Mouse (Mus musculus): ENCODE results near the gene Cltb. TPM values are rescaled to one million over a fixed set of nuclear protein-coding genes. Genes with fewer than 3 reads are reported as not detected.

The Cltb gene
- total and polyA plus RNA-seq, 2 experiments from 2014 or later, result 32.1 to 66.0 TPM

DNA sequence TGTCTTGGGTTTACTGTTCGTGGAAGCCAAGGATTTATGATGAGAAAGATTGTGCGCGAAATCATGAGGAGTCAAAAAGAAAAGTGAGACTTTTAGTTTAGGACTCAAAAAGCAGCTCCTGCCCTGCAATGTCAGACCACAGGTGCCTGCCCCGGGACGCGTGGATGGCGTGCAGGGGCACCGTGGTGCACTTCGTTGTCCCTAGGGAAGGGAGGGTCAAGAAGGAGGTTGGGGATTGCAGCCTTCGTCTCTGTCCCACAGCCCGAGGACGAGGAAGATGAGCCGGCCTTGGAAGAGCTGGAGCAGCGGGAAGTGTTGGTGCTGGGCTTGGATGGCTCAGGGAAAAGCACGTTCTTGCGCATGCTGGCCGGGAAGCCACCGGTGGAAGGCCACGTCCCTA is 35.7 kb downstream of the Cltb start:
- Histone ChIP-seq H3K36me3 (replicated peaks; ENCODE audit: control insufficient read depth, insufficient read depth, low read length) (peaks cover 32% of the 10 kb centered on the region), H3K4me1 (ENCODE audit: control insufficient read depth, insufficient read depth) (peaks cover 8% of the 10 kb centered on the region), H3K9ac (replicated peaks; ENCODE audit: low read depth, low read length) (peak overlapping the region; percentile 73), H3K27ac (ENCODE audit: low read depth) (peak overlapping the region; percentile 75; the same call in 1 of the 2 replicates), H3K9me3 (replicated peaks; ENCODE audit: control insufficient read depth, low read length) (no peaks in the 10 kb centered on the region), H3K4me3 (ENCODE audit: low read depth, low read length) (peak overlapping the region; percentile 86), H3K4me2 (ENCODE audit: low read depth, low read length) (peak overlapping the region; percentile 73), H3K27me3 (ENCODE audit: control insufficient read depth, insufficient read depth, low read length) (no peaks in the 10 kb centered on the region)
- DNase-seq (ENCODE audit: low spot score) (no peak), ATAC-seq (ENCODE audit: insufficient read depth, low read depth) (no peak)
- WGBS, result 5% methylated on average over 19 of the region's 19 CpGs
- TF ChIP-seq EP300 (IDR thresholded peaks at IDR 0.05; ENCODE audit: low read depth) (no peak), CTCF (IDR thresholded peaks at IDR 0.05; ENCODE audit: low read depth) (no peak)

DNA sequence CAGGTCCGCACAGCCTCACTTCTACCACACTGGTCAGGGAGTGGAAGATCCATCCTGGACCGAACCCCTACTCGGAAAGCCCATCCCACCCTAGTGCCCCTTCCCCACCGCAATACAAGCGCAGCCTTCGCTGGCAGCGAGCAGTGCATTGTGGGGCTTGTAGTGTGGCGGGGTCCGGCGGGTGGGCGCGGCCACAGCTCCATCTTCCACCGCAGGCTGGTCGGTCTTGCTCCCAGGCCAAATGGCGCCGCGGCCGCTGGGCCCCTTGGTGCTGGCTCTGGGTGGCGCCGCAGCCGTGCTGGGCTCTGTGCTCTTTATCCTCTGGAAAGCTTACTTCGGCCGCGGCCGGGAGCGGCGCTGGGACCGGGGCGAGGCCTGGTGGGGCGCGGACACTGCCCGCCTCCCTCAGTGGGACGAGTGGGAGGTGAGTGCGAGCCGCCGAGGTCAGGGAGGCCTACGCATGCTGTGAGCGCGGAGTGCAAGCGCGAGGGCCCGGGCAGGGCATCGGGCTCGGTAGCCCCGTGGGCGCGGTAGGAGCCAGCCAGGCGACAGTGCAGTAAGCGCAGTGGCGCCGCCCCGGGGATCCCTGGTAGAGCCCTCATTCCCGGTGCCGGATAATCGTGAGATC is 36.2 kb downstream of the Cltb start, which contains the start of gene Arl10:
TSS of gene Arl10 (plus strand) at position 162 of the 628 bp plus-strand sequence.
- Histone ChIP-seq H3K27ac (ENCODE audit: low read depth) (peak within 1 kb of the TSS; percentile 75), H3K9ac (replicated peaks; ENCODE audit: low read depth, low read length) (peak within 1 kb of the TSS; percentile 73), H3K36me3 (replicated peaks; ENCODE audit: control insufficient read depth, insufficient read depth, low read length) (peaks cover 27% of the 10 kb centered on the region), H3K9me3 (replicated peaks; ENCODE audit: control insufficient read depth, low read length) (no peaks in the 10 kb centered on the region), H3K4me1 (ENCODE audit: control insufficient read depth, insufficient read depth) (peaks cover 8% of the 10 kb centered on the region), H3K4me2 (ENCODE audit: low read depth, low read length) (peak within 1 kb of the TSS; percentile 73), H3K27me3 (ENCODE audit: control insufficient read depth, insufficient read depth, low read length) (no peaks in the 10 kb centered on the region), H3K4me3 (ENCODE audit: low read depth, low read length) (peak within 1 kb of the TSS; percentile 86)
- peak; percentile 89 for ATAC-seq (ENCODE audit: insufficient read depth, low read depth)
- peak; percentile 62 for DNase-seq (ENCODE audit: low spot score)
- TF ChIP-seq CTCF (IDR thresholded peaks at IDR 0.05; ENCODE audit: low read depth) (no peak), EP300 (IDR thresholded peaks at IDR 0.05; ENCODE audit: low read depth) (no peak)
- WGBS, result under 1% methylated on average over 55 of the region's 55 CpGs

DNA sequence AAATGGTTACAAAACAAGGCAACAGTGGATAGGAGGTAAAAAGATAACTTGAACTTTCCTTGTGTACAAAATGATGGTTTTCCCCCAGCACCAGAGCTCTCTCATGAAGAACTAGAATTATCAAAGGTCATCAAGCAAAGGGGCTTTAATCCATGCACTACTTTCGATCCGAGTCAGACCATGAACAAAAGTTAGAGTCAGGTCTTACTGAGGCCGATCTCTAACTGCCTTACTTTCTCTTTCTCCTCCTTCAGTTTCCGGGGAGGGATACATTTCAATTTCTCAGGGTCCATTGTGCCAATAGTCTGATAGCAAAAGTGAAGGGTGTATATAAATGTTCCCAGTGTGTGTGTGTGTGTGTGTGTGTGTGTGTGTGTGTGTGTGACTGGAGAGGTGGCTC is 38.5 kb downstream of the Cltb start:
- Histone ChIP-seq H3K4me2 (ENCODE audit: low read depth, low read length) (no peak overlapping the region), H3K4me1 (ENCODE audit: control insufficient read depth, insufficient read depth) (peaks cover 8% of the 10 kb centered on the region), H3K9me3 (replicated peaks; ENCODE audit: control insufficient read depth, low read length) (no peaks in the 10 kb centered on the region), H3K9ac (replicated peaks; ENCODE audit: low read depth, low read length) (no peak overlapping the region), H3K27ac (ENCODE audit: low read depth) (no peak overlapping the region), H3K36me3 (replicated peaks; ENCODE audit: control insufficient read depth, insufficient read depth, low read length) (0 out of 2 replicates have a peak, but pooled peaks cover 7% of the 10 kb centered on the region), H3K4me3 (ENCODE audit: low read depth, low read length) (no peak overlapping the region), H3K27me3 (ENCODE audit: control insufficient read depth, insufficient read depth, low read length) (no peaks in the 10 kb centered on the region)
- 84% methylated on average over 4 of the region's 4 CpGs for WGBS
- DNase-seq (ENCODE audit: low spot score), result no peak
- ATAC-seq (ENCODE audit: insufficient read depth, low read depth), result no peak
- TF ChIP-seq CTCF (IDR thresholded peaks at IDR 0.05; ENCODE audit: low read depth), result no peak
- no peak for TF ChIP-seq EP300 (IDR thresholded peaks at IDR 0.05; ENCODE audit: low read depth)

DNA sequence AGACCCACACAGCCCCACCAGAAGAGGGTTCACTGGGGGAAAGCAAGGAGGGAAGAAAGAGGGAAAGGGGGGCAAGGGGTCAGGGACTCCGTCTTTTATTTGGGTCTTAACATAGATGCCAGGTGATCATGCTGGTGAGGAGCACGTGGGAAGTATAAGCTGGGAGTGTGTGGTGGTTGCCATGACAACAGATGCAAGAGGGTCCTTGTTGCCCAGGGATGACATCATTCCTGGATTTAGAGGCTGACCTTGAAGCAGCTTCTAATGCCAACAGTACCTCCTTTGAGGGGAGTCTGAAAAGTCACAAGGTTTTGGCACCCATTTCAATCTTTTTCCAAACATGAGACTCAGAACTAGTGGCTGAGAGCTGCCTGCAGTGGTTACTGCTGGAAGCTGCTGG is 39.5 kb downstream of the Cltb start:
- Histone ChIP-seq H3K27me3 (ENCODE audit: control insufficient read depth, insufficient read depth, low read length) (no peaks in the 10 kb centered on the region), H3K4me3 (ENCODE audit: low read depth, low read length) (no peak overlapping the region), H3K4me1 (ENCODE audit: control insufficient read depth, insufficient read depth) (peaks cover 8% of the 10 kb centered on the region), H3K9me3 (replicated peaks; ENCODE audit: control insufficient read depth, low read length) (no peaks in the 10 kb centered on the region), H3K36me3 (replicated peaks; ENCODE audit: control insufficient read depth, insufficient read depth, low read length) (no peaks in the 10 kb centered on the region), H3K9ac (replicated peaks; ENCODE audit: low read depth, low read length) (no peak overlapping the region), H3K27ac (ENCODE audit: low read depth) (no peak overlapping the region), H3K4me2 (ENCODE audit: low read depth, low read length) (no peak overlapping the region)
- ATAC-seq (ENCODE audit: insufficient read depth, low read depth) (no peak), DNase-seq (ENCODE audit: low spot score) (no peak)
- no peak for TF ChIP-seq CTCF (IDR thresholded peaks at IDR 0.05; ENCODE audit: low read depth)
- no peak for TF ChIP-seq EP300 (IDR thresholded peaks at IDR 0.05; ENCODE audit: low read depth)
- 35% methylated on average over 2 of the region's 2 CpGs for WGBS

DNA sequence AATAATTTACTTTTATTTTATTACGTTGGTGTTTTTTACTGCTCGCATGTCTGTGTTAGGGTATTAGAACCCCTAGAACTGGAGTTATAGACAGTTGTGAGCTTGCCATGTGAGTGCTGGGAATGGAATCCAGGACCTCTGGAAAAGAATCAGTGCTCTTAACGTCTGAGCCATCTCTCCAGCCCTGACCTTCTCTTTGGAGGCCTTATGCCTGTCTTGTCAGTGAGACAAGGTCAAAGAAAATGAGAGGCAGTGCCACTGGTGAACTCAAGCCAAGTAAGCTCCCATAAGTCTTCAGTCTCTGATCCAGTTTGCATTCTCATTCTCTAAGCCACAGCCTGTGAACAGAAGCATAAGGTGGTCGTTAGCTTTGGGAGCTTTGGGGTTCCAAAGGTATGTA is 40.4 kb downstream of the Cltb start:
- no peak for ATAC-seq (ENCODE audit: insufficient read depth, low read depth)
- H3K36me3 ChIP-seq (replicated peaks; ENCODE audit: control insufficient read depth, insufficient read depth, low read length), result no peaks in the 10 kb centered on the region
- H3K9ac ChIP-seq (replicated peaks; ENCODE audit: low read depth, low read length), result no peak overlapping the region
- 70% methylated on average over 4 of the region's 4 CpGs for WGBS
- no peaks in the 10 kb centered on the region for H3K9me3 ChIP-seq (replicated peaks; ENCODE audit: control insufficient read depth, low read length)
- peaks cover 1% of the 10 kb centered on the region; the same call in 1 of the 2 replicates for H3K4me1 ChIP-seq (ENCODE audit: control insufficient read depth, insufficient read depth)
- no peak overlapping the region for H3K4me2 ChIP-seq (ENCODE audit: low read depth, low read length)
- no peak overlapping the region for H3K4me3 ChIP-seq (ENCODE audit: low read depth, low read length)
- H3K27me3 ChIP-seq (ENCODE audit: control insufficient read depth, insufficient read depth, low read length), result no peaks in the 10 kb centered on the region
- no peak for DNase-seq (ENCODE audit: low spot score)
- no peak overlapping the region for H3K27ac ChIP-seq (ENCODE audit: low read depth)
- TF ChIP-seq EP300 (IDR thresholded peaks at IDR 0.05; ENCODE audit: low read depth) (no peak), CTCF (IDR thresholded peaks at IDR 0.05; ENCODE audit: low read depth) (no peak)

DNA sequence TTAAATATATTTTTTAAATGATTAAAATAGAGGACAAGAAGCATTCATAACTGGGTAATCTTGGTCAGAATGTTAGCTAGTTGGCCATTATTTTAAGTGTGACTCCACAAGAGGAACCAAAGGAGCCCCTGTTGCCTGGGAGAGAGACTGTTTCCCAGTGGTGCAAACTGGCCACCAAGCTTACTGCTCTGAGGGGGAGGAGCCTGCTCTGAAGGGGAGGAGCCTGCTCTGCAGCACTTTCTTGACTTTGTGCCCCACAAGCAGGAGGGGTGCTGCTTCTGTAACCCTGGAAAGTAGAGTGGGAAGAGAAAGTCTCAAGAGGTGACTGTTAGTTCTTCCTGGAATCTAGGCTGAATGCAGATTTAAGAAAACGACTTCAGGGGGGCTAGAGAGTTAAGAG is 41.9 kb downstream of the Cltb start:
- TF ChIP-seq CTCF (IDR thresholded peaks at IDR 0.05; ENCODE audit: low read depth) (no peak), EP300 (IDR thresholded peaks at IDR 0.05; ENCODE audit: low read depth) (no peak)

More for the DNA sequence above, 41.9 kb downstream of the Cltb start:
- Histone ChIP-seq H3K4me3 (ENCODE audit: low read depth, low read length) (no peak overlapping the region), H3K9ac (replicated peaks; ENCODE audit: low read depth, low read length) (no peak overlapping the region), H3K27ac (ENCODE audit: low read depth) (no peak overlapping the region), H3K27me3 (ENCODE audit: control insufficient read depth, insufficient read depth, low read length) (no peaks in the 10 kb centered on the region), H3K4me2 (ENCODE audit: low read depth, low read length) (no peak overlapping the region), H3K9me3 (replicated peaks; ENCODE audit: control insufficient read depth, low read length) (no peaks in the 10 kb centered on the region), H3K4me1 (ENCODE audit: control insufficient read depth, insufficient read depth) (peaks cover 2% of the 10 kb centered on the region; the same call in 1 of the 2 replicates), H3K36me3 (replicated peaks; ENCODE audit: control insufficient read depth, insufficient read depth, low read length) (no peaks in the 10 kb centered on the region)
- no peak for DNase-seq (ENCODE audit: low spot score)
- 42% methylated on average over 1 of the region's 1 CpGs for WGBS
- ATAC-seq (ENCODE audit: insufficient read depth, low read depth), result no peak

All from heart, postnatal 0 days (tissue).